Mouse (Mus musculus) cortical plate, adult 2 months (tissue): Measurements from ENCODE around the gene Gm10337. TPM values are rescaled to one million over a fixed set of nuclear protein-coding genes. Genes with fewer than 3 reads are reported as not detected.

Source experiments
- H3K27ac ChIP-seq: fragments of 200-500 bp; 2 replicates; pipeline ENCODE4 v1.5.1; 2012; ENCODE audit warnings: low read length, control low read depth, inconsistent platforms; ENCODE audit not compliant: insufficient read depth
- H3K4me1 ChIP-seq: fragments of 200-500 bp; 2 replicates; pipeline ENCODE4 v1.6.1; 2011; ENCODE audit warnings: low read length; ENCODE audit not compliant: control insufficient read depth, insufficient read depth
- H3K4me3 ChIP-seq: fragments of 200-500 bp; 2 replicates; pipeline ENCODE4 v1.5.1; 2011; ENCODE audit warnings: mild to moderate bottlenecking, low read length, control low read depth; ENCODE audit not compliant: insufficient read depth
- CTCF ChIP-seq: fragments of 200-500 bp; IDR thresholded peaks from 2 replicates; pipeline ENCODE4 v1.5.1; 2011; ENCODE audit warnings: mild to moderate bottlenecking, control low read depth, low read length; ENCODE audit not compliant: insufficient read depth; ENCODE audit errors: extremely low read depth
- POLR2A ChIP-seq: fragments of 200-500 bp; IDR thresholded peaks from 2 replicates; pipeline ENCODE4 v1.6.1; 2011; ENCODE audit warnings: mild to moderate bottlenecking, low read length, control low read depth; ENCODE audit not compliant: insufficient read depth; ENCODE audit errors: extremely low read depth
- polyA plus RNA-seq: library from polyadenylated mRNA; depleted of rRNA; stranded (reverse); fragments of >200 nt; gene quantifications from 2 replicates; pipeline ENCODE4 v1.2.3, GENCODE M21; 2012

Gm10337 gene
- polyA plus RNA-seq, 1 experiment, result not detected

GRCm38 (mm10) chr15:102506864-102507263 lies 3.3 kb downstream of the Gm10337 start:
- H3K4me3 ChIP-seq, result no peak overlapping the region
- no peak overlapping the region for H3K27ac ChIP-seq
- peaks cover 7% of the 10 kb centered on the region for H3K4me1 ChIP-seq
- TF ChIP-seq POLR2A, result no peak
- TF ChIP-seq CTCF, result no peak

GRCm38 (mm10) chr15:102507561-102507960 lies 4.0 kb downstream of the Gm10337 start:
- Histone ChIP-seq H3K4me1 (peaks cover 9% of the 10 kb centered on the region), H3K4me3 (no peak overlapping the region), H3K27ac (no peak overlapping the region)
- TF ChIP-seq CTCF, result no peak
- no peak for TF ChIP-seq POLR2A

GRCm38 (mm10) chr15:102508336-102508735 lies 4.8 kb downstream of the Gm10337 start:
- peaks cover 9% of the 10 kb centered on the region for H3K4me1 ChIP-seq
- no peak for TF ChIP-seq POLR2A
- no peak for TF ChIP-seq CTCF
- H3K27ac ChIP-seq, result no peak overlapping the region
- no peak overlapping the region for H3K4me3 ChIP-seq

- H3K27ac ChIP-seq, result peak overlapping the region; percentile 51
- no peak for TF ChIP-seq POLR2A
- TF ChIP-seq CTCF, result no peak
- peak overlapping the region; percentile 58 for H3K4me3 ChIP-seq
- H3K4me1 ChIP-seq, result peaks cover 9% of the 10 kb centered on the region
These were observed 6.6 kb downstream of the Gm10337 start for GRCm38 (mm10) chr15:102510110-102510509.

- H3K4me3 ChIP-seq, result peak overlapping the region; percentile 58
- peak overlapping the region; percentile 51 for H3K27ac ChIP-seq
- TF ChIP-seq POLR2A (0 out of 2 replicates have a peak, but pooled peaks have one; percentile 11), CTCF (no peak)
- H3K4me1 ChIP-seq, result peaks cover 9% of the 10 kb centered on the region
These were observed 7.2 kb downstream of the Gm10337 start for GRCm38 (mm10) chr15:102510590-102511284.

GRCm38 (mm10) chr15:102511285-102511833 lies 7.8 kb downstream of the Gm10337 start:
- TF ChIP-seq CTCF (no peak), POLR2A (no peak)
- peak overlapping the region; percentile 45 for H3K27ac ChIP-seq
- H3K4me1 ChIP-seq, result peaks cover 9% of the 10 kb centered on the region
- no peak overlapping the region; the same call in 1 of the 2 replicates for H3K4me3 ChIP-seq

- no peak overlapping the region for H3K27ac ChIP-seq
- TF ChIP-seq CTCF, result no peak
- no peak for TF ChIP-seq POLR2A
- H3K4me3 ChIP-seq, result no peak overlapping the region
- H3K4me1 ChIP-seq, result peaks cover 9% of the 10 kb centered on the region
These were observed 8.5 kb downstream of the Gm10337 start for GRCm38 (mm10) chr15:102512010-102512409.

- Histone ChIP-seq H3K4me3 (no peak overlapping the region), H3K4me1 (peaks cover 9% of the 10 kb centered on the region), H3K27ac (no peak overlapping the region)
- TF ChIP-seq CTCF (no peak), POLR2A (no peak)
These were observed 8.9 kb downstream of the Gm10337 start for GRCm38 (mm10) chr15:102512471-102512870.

- H3K27ac ChIP-seq, result no peak overlapping the region
- peaks cover 9% of the 10 kb centered on the region for H3K4me1 ChIP-seq
- no peak overlapping the region for H3K4me3 ChIP-seq
- TF ChIP-seq CTCF (no peak), POLR2A (no peak)
These were observed 9.5 kb downstream of the Gm10337 start for GRCm38 (mm10) chr15:102513004-102513403.

GRCm38 (mm10) chr15:102515261-102515660 lies 11.7 kb downstream of the Gm10337 start:
- no peak for TF ChIP-seq POLR2A
- no peak for TF ChIP-seq CTCF
- Histone ChIP-seq H3K27ac (no peak overlapping the region), H3K4me1 (peaks cover 2% of the 10 kb centered on the region; the same call in 1 of the 2 replicates), H3K4me3 (peak overlapping the region; percentile 92; the same call in 1 of the 2 replicates)
